Mouse (Mus musculus) embryonic facial prominence, embryonic 13.5 days (tissue): ENCODE data around the gene Vpreb3. TPM values are rescaled to one million over a fixed set of nuclear protein-coding genes. Genes with fewer than 3 reads are reported as not detected.

ENCODE experiments used
- ATAC-seq: fragments of 200-750 bp; cut with Nextera tagmentation; 2 replicates; pipeline ENCODE4 v1.8.0; 2017; ENCODE audit warnings: low read depth; ENCODE audit not compliant: insufficient number of reproducible peaks, insufficient read depth, low FRiP score, low TSS enrichment
- H3K27ac ChIP-seq: fragments of 300-500 bp; sonication (generic); 2 replicates; pipeline ENCODE4 v1.5.1; 2015; ENCODE audit warnings: moderate library complexity, mild to moderate bottlenecking, inconsistent platforms
- H3K27me3 ChIP-seq: fragments of 300-500 bp; sonication (generic); 2 replicates; pipeline ENCODE4 v1.6.1; 2015; ENCODE audit warnings: mild to moderate bottlenecking, inconsistent platforms
- H3K36me3 ChIP-seq: fragments of 300-500 bp; sonication (generic); 2 replicates; pipeline ENCODE4 v1.6.1; 2015; ENCODE audit warnings: mild to moderate bottlenecking, inconsistent platforms
- H3K4me1 ChIP-seq: fragments of 300-500 bp; sonication (generic); 2 replicates; pipeline ENCODE4 v1.6.1; 2015; ENCODE audit warnings: inconsistent platforms
- H3K4me2 ChIP-seq: fragments of 300-500 bp; sonication (generic); 2 replicates; pipeline ENCODE4 v1.6.1; 2015; ENCODE audit warnings: moderate library complexity, mild to moderate bottlenecking, inconsistent platforms
- H3K4me3 ChIP-seq: fragments of 300-500 bp; sonication (generic); 2 replicates; pipeline ENCODE4 v1.5.1; 2015; ENCODE audit warnings: mild to moderate bottlenecking, inconsistent platforms
- H3K9ac ChIP-seq: fragments of 300-500 bp; sonication (generic); 2 replicates; pipeline ENCODE4 v1.6.1; 2015; ENCODE audit warnings: mild to moderate bottlenecking, inconsistent platforms
- H3K9me3 ChIP-seq: fragments of 300-500 bp; sonication (generic); 2 replicates; pipeline ENCODE4 v1.6.1; 2016; ENCODE audit warnings: inconsistent platforms
- WGBS: fragments of 180-500 bp; shearing (Covaris S2); methylation state at CpG from one replicate; pipeline ENCODE4 v1.1.7; 2015; ENCODE audit warnings: mixed read lengths; 5-methylcytosine and 5-hydroxymethylcytosine counted together
- polyA plus RNA-seq: library from polyadenylated mRNA; unstranded; fragments of >200 nt; fragmentation: Nextera tagmentation; extraction: Ambion mirVana; gene quantifications from 2 replicates; pipeline ENCODE4 v1.2.1, GENCODE M21; 2015

The Vpreb3 gene
- polyA plus RNA-seq, 1 experiment from 2014 or later, result 0.37 TPM

- Histone ChIP-seq H3K4me1 (peaks cover 41% of the 10 kb centered on the region), H3K4me2 (no peak overlapping the region), H3K27me3 (no peaks in the 10 kb centered on the region), H3K36me3 (peaks cover 75% of the 10 kb centered on the region), H3K9me3 (no peaks in the 10 kb centered on the region), H3K9ac (0 out of 2 replicates have a peak overlapping the region, but pooled peaks have one; percentile 36), H3K4me3 (no peak overlapping the region), H3K27ac (peak overlapping the region; percentile 48; the same call in 1 of the 2 replicates)
- no peak for ATAC-seq
- WGBS, result 41% methylated on average over 6 of the region's 6 CpGs
These were observed 29.8 kb upstream of the Vpreb3 start for GRCm38 (mm10) chr10:75913013-75913589.

GRCm38 (mm10) chr10:75915557-75915956, 27.3 kb upstream of the Vpreb3 start:
- H3K27ac ChIP-seq, result no peak overlapping the region
- H3K4me3 ChIP-seq, result no peak overlapping the region
- H3K36me3 ChIP-seq, result peaks cover 61% of the 10 kb centered on the region
- H3K9ac ChIP-seq, result no peak overlapping the region
- H3K4me2 ChIP-seq, result no peak overlapping the region
- no peaks in the 10 kb centered on the region for H3K27me3 ChIP-seq
- ATAC-seq, result no peak
- peaks cover 64% of the 10 kb centered on the region for H3K4me1 ChIP-seq
- H3K9me3 ChIP-seq, result no peaks in the 10 kb centered on the region
- 76% methylated on average over 7 of the region's 7 CpGs for WGBS

DNA sequence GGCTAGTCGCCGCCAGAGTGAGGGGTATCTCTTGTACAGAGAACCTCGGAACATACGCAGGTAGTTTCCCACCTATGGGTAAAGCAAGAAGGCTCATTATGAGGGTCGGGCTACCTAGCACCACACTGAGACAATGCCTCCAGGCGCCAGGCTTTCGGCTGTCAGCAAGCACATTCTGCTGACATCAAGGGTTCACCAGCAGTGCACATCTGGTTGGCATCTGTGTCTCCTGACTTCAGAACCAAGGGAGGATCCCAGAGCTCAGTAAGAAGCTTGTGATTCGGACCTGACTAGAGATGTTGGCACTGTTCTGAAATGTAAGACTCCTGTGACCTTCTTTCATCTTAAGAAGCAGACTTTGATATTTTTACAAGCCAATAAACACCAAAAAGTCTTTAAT, 26.0 kb upstream of the Vpreb3 start:
- no peaks in the 10 kb centered on the region for H3K27me3 ChIP-seq
- H3K4me2 ChIP-seq, result no peak overlapping the region
- peaks cover 49% of the 10 kb centered on the region for H3K36me3 ChIP-seq
- H3K9me3 ChIP-seq, result no peaks in the 10 kb centered on the region
- peaks cover 66% of the 10 kb centered on the region for H3K4me1 ChIP-seq
- no peak for ATAC-seq
- 44% methylated on average over 8 of the region's 8 CpGs for WGBS
- no peak overlapping the region for H3K4me3 ChIP-seq
- H3K27ac ChIP-seq, result peak overlapping the region; percentile 3; the same call in 1 of the 2 replicates
- no peak overlapping the region for H3K9ac ChIP-seq

DNA sequence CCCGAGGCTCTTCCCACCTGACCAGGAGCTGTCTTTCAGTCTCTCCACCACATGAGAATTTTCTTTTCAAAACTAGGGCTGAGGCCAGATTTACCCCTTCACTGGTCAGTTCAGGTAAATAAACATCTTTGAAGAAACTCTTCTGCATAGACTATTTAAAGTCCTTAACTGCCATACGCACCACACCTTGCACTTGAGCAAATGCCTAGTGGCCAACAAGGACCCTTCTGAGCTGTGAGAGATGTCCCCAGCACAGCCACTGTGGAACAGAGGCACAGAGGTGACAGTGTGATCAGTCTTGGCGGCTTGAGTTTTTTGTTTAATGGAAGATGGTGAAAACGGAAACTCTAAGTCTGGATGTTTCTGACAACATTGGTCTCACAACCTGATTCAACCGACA, 23.8 kb upstream of the Vpreb3 start:
- Histone ChIP-seq H3K36me3 (peaks cover 44% of the 10 kb centered on the region), H3K9me3 (no peaks in the 10 kb centered on the region), H3K27ac (no peak overlapping the region), H3K27me3 (no peaks in the 10 kb centered on the region), H3K4me3 (0 out of 2 replicates have a peak overlapping the region, but pooled peaks have one; percentile 3), H3K4me2 (no peak overlapping the region), H3K9ac (no peak overlapping the region), H3K4me1 (peaks cover 70% of the 10 kb centered on the region)
- ATAC-seq, result no peak
- 83% methylated on average over 5 of the region's 5 CpGs for WGBS

DNA sequence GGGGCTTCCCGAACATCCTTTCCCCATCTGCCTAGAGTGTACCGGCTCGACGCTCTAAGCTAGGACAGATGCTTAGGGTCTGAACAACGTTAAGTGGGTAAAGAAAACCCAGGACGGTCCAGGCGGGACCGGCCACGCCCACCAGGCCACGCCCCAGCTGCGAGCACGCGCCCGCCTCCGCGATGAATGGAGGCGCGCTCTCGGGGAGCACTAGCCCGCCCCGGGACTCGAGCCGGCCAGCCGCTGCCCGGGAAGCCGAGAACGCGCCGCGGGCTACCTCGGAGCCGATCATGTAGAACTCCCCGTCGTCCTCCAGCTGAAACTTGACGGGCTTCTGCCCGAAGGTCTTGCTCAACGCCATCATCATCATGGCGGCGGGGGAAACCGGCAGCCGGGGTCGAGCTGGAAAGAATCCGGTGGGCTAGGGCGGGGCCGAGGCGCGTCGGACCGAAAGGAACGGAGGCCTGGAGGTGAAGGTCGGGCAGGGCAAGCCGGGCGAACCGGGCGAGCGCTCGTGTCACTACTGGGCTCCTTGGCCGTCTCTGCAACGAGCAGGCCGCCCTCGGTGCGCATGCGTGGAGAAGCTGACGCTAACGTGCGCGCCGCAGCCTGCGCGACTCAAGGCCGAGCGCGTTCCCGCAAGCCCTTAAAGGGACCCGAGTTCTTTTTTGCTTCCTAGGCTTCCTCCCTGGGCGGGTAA, 21.7 kb upstream of the Vpreb3 start, which contains the start of gene Smarcb1:
TSS of gene Smarcb1 (minus strand) at position 592 of the 700 bp plus-strand sequence.
- H3K36me3 ChIP-seq, result peaks cover 45% of the 10 kb centered on the region
- no peaks in the 10 kb centered on the region for H3K9me3 ChIP-seq
- peak within 1 kb of the TSS; percentile 76 for H3K4me2 ChIP-seq
- peak; percentile 79 for ATAC-seq
- under 1% methylated on average over 76 of the region's 76 CpGs for WGBS
- peak within 1 kb of the TSS; percentile 97 for H3K27ac ChIP-seq
- peaks cover 57% of the 10 kb centered on the region for H3K4me1 ChIP-seq
- H3K27me3 ChIP-seq, result no peaks in the 10 kb centered on the region
- H3K9ac ChIP-seq, result peak within 1 kb of the TSS; percentile 97
- H3K4me3 ChIP-seq, result peak within 1 kb of the TSS; percentile 81

DNA sequence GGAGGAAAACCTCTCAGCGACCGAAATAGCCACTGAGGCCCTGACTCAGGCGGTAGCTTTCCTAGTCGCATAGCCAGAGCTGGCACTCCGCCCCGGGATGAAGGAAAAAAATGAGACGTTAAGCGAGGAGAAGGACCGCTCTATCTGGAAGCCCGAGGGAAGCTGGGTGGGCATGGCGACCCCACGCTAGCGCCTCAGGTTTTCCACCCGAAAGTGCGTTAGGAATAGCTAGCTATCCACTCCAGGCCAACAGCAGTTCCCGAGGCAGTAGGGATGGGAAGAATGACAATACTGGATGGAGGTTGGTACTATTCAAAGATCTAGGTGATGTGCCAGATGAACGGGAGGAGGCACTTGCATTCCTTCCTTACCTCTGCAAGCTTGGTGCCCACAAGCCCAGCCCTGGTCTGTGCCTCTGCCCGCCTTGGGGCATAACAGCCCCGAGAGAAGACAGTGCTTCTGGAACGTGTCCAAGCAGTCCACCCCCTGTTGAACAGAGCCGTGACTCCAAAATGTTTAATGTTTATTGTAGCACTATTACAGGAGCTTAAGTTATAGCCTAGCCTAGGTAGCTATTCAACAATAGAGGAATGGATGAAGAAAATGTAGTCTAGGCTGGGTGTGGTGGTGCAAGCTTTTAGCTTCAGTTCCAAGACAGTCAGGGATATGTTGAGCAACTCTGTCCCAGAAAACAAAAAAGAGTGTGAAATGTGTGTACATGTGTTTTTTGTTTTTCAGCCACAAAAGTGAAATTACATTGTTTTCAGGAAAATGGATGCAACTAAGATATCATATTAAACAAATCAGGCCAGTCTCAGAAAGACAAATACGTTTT, 20.9 kb upstream of the Vpreb3 start:
- no peaks in the 10 kb centered on the region for H3K27me3 ChIP-seq
- 3% methylated on average over 22 of the region's 22 CpGs for WGBS
- 0 out of 2 replicates have a peak, but pooled peaks have one; percentile 33 for ATAC-seq
- H3K4me3 ChIP-seq, result peak overlapping the region; percentile 81
- H3K9me3 ChIP-seq, result no peaks in the 10 kb centered on the region
- H3K36me3 ChIP-seq, result peaks cover 45% of the 10 kb centered on the region
- H3K9ac ChIP-seq, result peak overlapping the region; percentile 97
- peak overlapping the region; percentile 97 for H3K27ac ChIP-seq
- peak overlapping the region; percentile 76 for H3K4me2 ChIP-seq
- peaks cover 49% of the 10 kb centered on the region for H3K4me1 ChIP-seq

DNA sequence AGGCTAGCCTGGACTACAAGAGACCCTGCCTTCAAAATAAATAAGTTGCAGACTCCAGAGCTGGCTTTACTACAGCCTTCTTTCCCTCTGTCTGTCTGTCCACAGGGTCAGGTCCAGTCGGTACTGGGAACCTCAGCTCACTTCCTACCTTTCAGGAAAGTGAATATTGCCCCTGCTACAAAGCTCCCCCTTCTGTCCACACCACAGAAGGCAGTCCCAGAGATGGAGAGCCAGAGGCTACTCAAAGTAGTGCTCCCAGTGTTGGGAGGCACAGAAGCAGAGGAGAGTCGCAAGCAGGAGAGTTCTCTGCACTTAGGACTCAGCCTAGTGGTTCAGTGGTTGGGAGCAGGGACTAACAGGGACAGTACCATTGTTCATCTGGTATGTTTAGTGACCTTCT, 18.5 kb upstream of the Vpreb3 start:
- peaks cover 58% of the 10 kb centered on the region for H3K36me3 ChIP-seq
- H3K9ac ChIP-seq, result no peak overlapping the region
- 60% methylated on average over 2 of the region's 2 CpGs for WGBS
- no peak overlapping the region for H3K27ac ChIP-seq
- no peak overlapping the region for H3K4me2 ChIP-seq
- H3K9me3 ChIP-seq, result no peaks in the 10 kb centered on the region
- peaks cover 28% of the 10 kb centered on the region for H3K4me1 ChIP-seq
- no peak overlapping the region for H3K4me3 ChIP-seq
- H3K27me3 ChIP-seq, result no peaks in the 10 kb centered on the region
- no peak for ATAC-seq

DNA sequence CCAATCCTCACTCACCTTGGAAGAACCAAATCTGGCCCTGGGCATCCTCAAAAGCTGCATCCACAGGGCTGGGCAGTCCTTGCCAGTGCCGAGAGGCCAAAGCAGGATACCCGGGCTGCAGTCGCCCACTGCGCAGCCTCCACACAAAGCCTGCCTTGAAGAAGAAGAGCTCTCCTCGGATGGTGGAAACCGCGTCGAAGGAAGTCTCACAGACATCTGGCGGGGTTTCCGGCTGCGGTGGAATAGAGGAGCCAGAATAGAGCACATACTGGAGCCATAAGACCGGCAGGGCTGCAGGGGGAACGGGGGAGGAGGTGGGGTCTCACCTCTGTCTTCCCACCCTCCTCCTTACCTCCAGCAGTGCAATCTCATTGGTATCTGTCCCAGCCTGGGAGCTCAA, 16.5 kb upstream of the Vpreb3 start:
- 0 out of 2 replicates have a peak, but pooled peaks cover 1% of the 10 kb centered on the region for H3K27me3 ChIP-seq
- H3K4me3 ChIP-seq, result no peak overlapping the region
- no peak overlapping the region for H3K27ac ChIP-seq
- H3K9me3 ChIP-seq, result no peaks in the 10 kb centered on the region
- 72% methylated on average over 13 of the region's 13 CpGs for WGBS
- H3K4me1 ChIP-seq, result peaks cover 35% of the 10 kb centered on the region
- no peak overlapping the region for H3K9ac ChIP-seq
- H3K4me2 ChIP-seq, result no peak overlapping the region
- peaks cover 58% of the 10 kb centered on the region for H3K36me3 ChIP-seq
- no peak for ATAC-seq

DNA sequence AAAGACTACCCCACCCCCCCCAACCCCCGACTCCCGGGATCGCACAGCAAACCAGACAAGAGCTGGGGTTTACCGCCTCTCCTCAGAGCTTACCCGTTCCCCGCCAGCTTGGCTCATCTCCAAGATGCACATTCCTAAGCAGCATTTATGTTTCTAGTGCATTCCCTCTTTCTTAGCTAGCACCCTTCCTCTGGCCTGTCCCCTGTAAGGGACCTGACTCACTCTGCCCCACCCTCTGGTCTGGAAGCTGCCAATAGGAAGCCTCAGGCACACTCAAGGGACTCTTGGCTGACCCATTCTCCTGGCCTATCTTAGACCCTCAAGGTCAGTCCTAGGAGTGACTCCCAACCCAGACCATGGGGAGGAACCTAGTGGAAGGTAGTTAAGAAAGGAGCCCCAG, 12.6 kb upstream of the Vpreb3 start:
- Histone ChIP-seq H3K9me3 (no peaks in the 10 kb centered on the region), H3K36me3 (peaks cover 33% of the 10 kb centered on the region), H3K27me3 (peaks cover 13% of the 10 kb centered on the region), H3K27ac (peak overlapping the region; percentile 62), H3K4me1 (peaks cover 40% of the 10 kb centered on the region), H3K4me2 (peak overlapping the region; percentile 93), H3K9ac (0 out of 2 replicates have a peak overlapping the region, but pooled peaks have one; percentile 32), H3K4me3 (peak overlapping the region; percentile 69)
- ATAC-seq, result no peak
- 8% methylated on average over 6 of the region's 6 CpGs for WGBS

- Histone ChIP-seq H3K4me3 (peak overlapping the region; percentile 69), H3K36me3 (peaks cover 23% of the 10 kb centered on the region), H3K4me1 (peaks cover 50% of the 10 kb centered on the region), H3K27me3 (peaks cover 24% of the 10 kb centered on the region), H3K9ac (peak overlapping the region; percentile 91), H3K9me3 (no peaks in the 10 kb centered on the region), H3K4me2 (peak overlapping the region; percentile 93), H3K27ac (peak overlapping the region; percentile 89)
- WGBS, result 15% methylated on average over 7 of the region's 7 CpGs
- no peak for ATAC-seq
These were observed 11.5 kb upstream of the Vpreb3 start for GRCm38 (mm10) chr10:75931311-75931710.

DNA sequence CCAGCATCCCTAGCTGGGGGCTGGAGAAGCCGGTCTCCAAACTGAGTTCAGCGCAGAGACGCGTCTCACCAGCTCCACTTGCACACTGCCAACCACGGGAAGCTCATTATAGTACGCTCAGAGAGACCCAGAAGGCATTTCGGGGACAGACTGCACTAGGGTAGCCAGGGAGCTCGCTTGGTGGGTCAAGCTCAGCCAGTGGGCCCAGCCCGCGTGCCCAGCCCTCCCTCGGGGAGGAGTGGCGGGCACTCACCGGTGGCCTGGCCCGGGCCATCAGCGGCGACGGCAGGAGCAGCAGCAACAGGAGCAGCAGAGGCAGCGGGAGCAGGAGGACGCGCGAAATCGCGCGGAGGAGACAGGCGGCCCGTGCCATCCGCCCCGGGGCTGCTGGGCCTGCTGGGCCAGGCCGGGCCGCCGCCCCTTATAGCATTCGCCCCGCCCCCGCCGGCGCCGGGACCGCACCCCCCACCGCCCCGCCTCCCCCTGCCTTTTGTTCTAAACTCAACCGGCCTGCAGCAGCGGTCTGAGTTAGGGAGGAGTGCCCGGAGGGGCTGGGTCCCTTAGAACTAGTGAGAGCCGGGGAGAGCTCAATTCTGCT, 10.7 kb upstream of the Vpreb3 start:
- under 1% methylated on average over 44 of the region's 44 CpGs for WGBS
- Histone ChIP-seq H3K27me3 (peaks cover 32% of the 10 kb centered on the region), H3K27ac (peak overlapping the region; percentile 89), H3K9me3 (no peaks in the 10 kb centered on the region), H3K36me3 (peaks cover 14% of the 10 kb centered on the region), H3K4me3 (peak overlapping the region; percentile 69), H3K4me1 (peaks cover 50% of the 10 kb centered on the region), H3K9ac (peak overlapping the region; percentile 91), H3K4me2 (peak overlapping the region; percentile 93)
- peak; percentile 69 for ATAC-seq
